Mouse (Mus musculus) liver, embryonic 15.5 days (tissue): ENCODE data around the gene Spef1. TPM values are rescaled to one million over a fixed set of nuclear protein-coding genes. Genes with fewer than 3 reads are reported as not detected.
A peak's percentile ranks its signal among the peaks of the same experiment; 100 is the strongest.

Experiments
- ATAC-seq: fragments of 200-750 bp; cut with Nextera tagmentation; 2 replicates; pipeline ENCODE4 v1.8.0; 2017; ENCODE audit warnings: moderate number of reproducible peaks, mild to moderate bottlenecking, moderate library complexity; ENCODE audit not compliant: insufficient read depth
- H3K27ac ChIP-seq: fragments of 300-500 bp; sonication (generic); replicated peaks from 2 replicates; pipeline ENCODE4 v1.5.1; 2015; ENCODE audit warnings: mild to moderate bottlenecking, inconsistent platforms
- H3K27me3 ChIP-seq: fragments of 300-500 bp; sonication (generic); 2 replicates; pipeline ENCODE4 v1.6.1; 2015; ENCODE audit warnings: mild to moderate bottlenecking, inconsistent platforms
- H3K36me3 ChIP-seq: fragments of 300-500 bp; sonication (generic); replicated peaks from 2 replicates; pipeline ENCODE4 v1.6.1; 2015; ENCODE audit warnings: moderate library complexity, mild to moderate bottlenecking, inconsistent platforms
- H3K4me1 ChIP-seq: fragments of 300-500 bp; sonication (generic); replicated peaks from 2 replicates; pipeline ENCODE4 v1.6.1; 2015; ENCODE audit warnings: inconsistent platforms
- H3K4me2 ChIP-seq: fragments of 300-500 bp; sonication (generic); 2 replicates; pipeline ENCODE4 v1.6.1; 2015; ENCODE audit warnings: moderate library complexity, mild to moderate bottlenecking, inconsistent platforms
- H3K4me3 ChIP-seq: fragments of 300-500 bp; sonication (generic); replicated peaks from 2 replicates; pipeline ENCODE4 v1.5.1; 2015; ENCODE audit warnings: mild to moderate bottlenecking, inconsistent platforms
- H3K9ac ChIP-seq: fragments of 300-500 bp; sonication (generic); 2 replicates; pipeline ENCODE4 v1.6.1; 2015; ENCODE audit warnings: moderate library complexity, mild to moderate bottlenecking, inconsistent platforms
- H3K9me3 ChIP-seq: fragments of 300-500 bp; sonication (generic); replicated peaks from 2 replicates; pipeline ENCODE4 v1.6.1; 2016; ENCODE audit warnings: inconsistent platforms
- WGBS: fragments of 180-500 bp; shearing (Covaris S2); methylation state at CpG from one replicate; pipeline ENCODE4 v1.1.7; 2015; ENCODE audit warnings: mixed read lengths; ENCODE audit not compliant: insufficient replicate concordance; 5-methylcytosine and 5-hydroxymethylcytosine counted together
- polyA plus RNA-seq: library from polyadenylated mRNA; unstranded; fragments of >200 nt; fragmentation: Nextera tagmentation; extraction: Ambion mirVana; gene quantifications from 2 replicates; pipeline ENCODE4 v1.2.1, GENCODE M21; 2015

Spef1 gene
- polyA plus RNA-seq, 1 experiment from 2014 or later, result 1.6 TPM

- WGBS, result 5% methylated on average over 43 of the region's 43 CpGs
Observed at GRCm38 (mm10) chr2:131171401-131172104, 15.5 kb downstream of the Spef1 start.

GRCm38 (mm10) chr2:131170936-131171335 lies 16.1 kb downstream of the Spef1 start:
- H3K27me3 ChIP-seq, result peaks cover 75% of the 10 kb centered on the region

More at GRCm38 (mm10) chr2:131171401-131172104, 15.5 kb downstream of the Spef1 start:
- no peak overlapping the region for H3K27ac ChIP-seq
- H3K4me2 ChIP-seq, result peak overlapping the region; percentile 49
- peaks cover 70% of the 10 kb centered on the region for H3K27me3 ChIP-seq
- ATAC-seq, result no peak
- no peak overlapping the region for H3K9ac ChIP-seq
- peaks cover 7% of the 10 kb centered on the region; the same call in 1 of the 2 replicates for H3K36me3 ChIP-seq
- H3K9me3 ChIP-seq, result no peaks in the 10 kb centered on the region
- H3K4me1 ChIP-seq, result peaks cover 32% of the 10 kb centered on the region
- peak overlapping the region; percentile 25; the same call in 1 of the 2 replicates for H3K4me3 ChIP-seq

GRCm38 (mm10) chr2:131168914-131169313 lies 18.2 kb downstream of the Spef1 start:
- no peak overlapping the region for H3K4me2 ChIP-seq
- H3K27ac ChIP-seq, result no peak overlapping the region
- H3K4me3 ChIP-seq, result no peak overlapping the region
- peaks cover 80% of the 10 kb centered on the region for H3K27me3 ChIP-seq
- H3K9ac ChIP-seq, result no peak overlapping the region
- no peaks in the 10 kb centered on the region for H3K36me3 ChIP-seq
- H3K9me3 ChIP-seq, result no peaks in the 10 kb centered on the region
- WGBS, result 59% methylated on average over 1 of the region's 1 CpGs
- no peak for ATAC-seq
- peaks cover 16% of the 10 kb centered on the region for H3K4me1 ChIP-seq

More at GRCm38 (mm10) chr2:131170936-131171335, 16.1 kb downstream of the Spef1 start:
- Histone ChIP-seq H3K9ac (no peak overlapping the region), H3K4me1 (peaks cover 26% of the 10 kb centered on the region), H3K9me3 (no peaks in the 10 kb centered on the region), H3K4me2 (peak overlapping the region; percentile 49), H3K4me3 (peak overlapping the region; percentile 25; the same call in 1 of the 2 replicates), H3K27ac (no peak overlapping the region), H3K36me3 (peaks cover 3% of the 10 kb centered on the region; the same call in 1 of the 2 replicates)
- 20% methylated on average over 9 of the region's 9 CpGs for WGBS
- ATAC-seq, result no peak

- Histone ChIP-seq H3K36me3 (no peaks in the 10 kb centered on the region), H3K27ac (no peak overlapping the region), H3K4me2 (no peak overlapping the region), H3K9ac (no peak overlapping the region), H3K27me3 (peaks cover 72% of the 10 kb centered on the region), H3K9me3 (no peaks in the 10 kb centered on the region), H3K4me1 (peaks cover 16% of the 10 kb centered on the region), H3K4me3 (no peak overlapping the region)
- no peak for ATAC-seq
- 68% methylated on average over 6 of the region's 6 CpGs for WGBS
Observed at GRCm38 (mm10) chr2:131167984-131168383, 19.1 kb downstream of the Spef1 start.

GRCm38 (mm10) chr2:131166172-131166571 lies 20.9 kb downstream of the Spef1 start:
- no peaks in the 10 kb centered on the region for H3K9me3 ChIP-seq
- ATAC-seq, result no peak
- no peak overlapping the region for H3K4me2 ChIP-seq
- 72% methylated on average over 2 of the region's 2 CpGs for WGBS
- H3K9ac ChIP-seq, result no peak overlapping the region
- peaks cover 54% of the 10 kb centered on the region for H3K27me3 ChIP-seq
- H3K36me3 ChIP-seq, result no peaks in the 10 kb centered on the region
- H3K4me3 ChIP-seq, result no peak overlapping the region
- H3K27ac ChIP-seq, result no peak overlapping the region
- H3K4me1 ChIP-seq, result peaks cover 1% of the 10 kb centered on the region; the same call in 1 of the 2 replicates

- H3K4me2 ChIP-seq, result no peak overlapping the region
- no peaks in the 10 kb centered on the region for H3K9me3 ChIP-seq
- ATAC-seq, result no peak
- WGBS, result 85% methylated on average over 7 of the region's 7 CpGs
- no peak overlapping the region for H3K27ac ChIP-seq
- no peaks in the 10 kb centered on the region for H3K36me3 ChIP-seq
- H3K9ac ChIP-seq, result no peak overlapping the region
- H3K4me1 ChIP-seq, result peaks cover 11% of the 10 kb centered on the region
- H3K4me3 ChIP-seq, result no peak overlapping the region
- peaks cover 31% of the 10 kb centered on the region for H3K27me3 ChIP-seq
Observed at GRCm38 (mm10) chr2:131163924-131164323, 23.2 kb downstream of the Spef1 start.

- Histone ChIP-seq H3K4me2 (peak overlapping the region; percentile 96), H3K36me3 (peaks cover 13% of the 10 kb centered on the region), H3K27me3 (peaks cover 12% of the 10 kb centered on the region), H3K27ac (peak overlapping the region; percentile 96), H3K4me1 (peaks cover 43% of the 10 kb centered on the region), H3K9ac (peak overlapping the region; percentile 76), H3K9me3 (no peaks in the 10 kb centered on the region), H3K4me3 (peak overlapping the region; percentile 81)
- ATAC-seq, result no peak
- under 1% methylated on average over 17 of the region's 17 CpGs for WGBS
Observed at GRCm38 (mm10) chr2:131160671-131161111, 26.4 kb downstream of the Spef1 start.

- peak within 1 kb of the TSS; percentile 96 for H3K27ac ChIP-seq
- H3K4me1 ChIP-seq, result peaks cover 50% of the 10 kb centered on the region
- H3K9me3 ChIP-seq, result no peaks in the 10 kb centered on the region
- peak within 1 kb of the TSS; percentile 81 for H3K4me3 ChIP-seq
- peak; percentile 93 for ATAC-seq
- peaks cover 20% of the 10 kb centered on the region for H3K36me3 ChIP-seq
- peak within 1 kb of the TSS; percentile 96 for H3K4me2 ChIP-seq
- peaks cover 12% of the 10 kb centered on the region for H3K27me3 ChIP-seq
- under 1% methylated on average over 54 of the region's 54 CpGs for WGBS
- peak within 1 kb of the TSS; percentile 94 for H3K9ac ChIP-seq
Observed at GRCm38 (mm10) chr2:131159938-131160581, 27.0 kb downstream of the Spef1 start, which contains the start of gene 1700037H04Rik. Gene 1700037H04Rik (minus strand): TSS chr2:131160081.

GRCm38 (mm10) chr2:131159491-131159910 lies 27.6 kb downstream of the Spef1 start:
- H3K9ac ChIP-seq, result peak overlapping the region; percentile 94
- ATAC-seq, result peak; percentile 88
- H3K36me3 ChIP-seq, result peaks cover 25% of the 10 kb centered on the region
- no peaks in the 10 kb centered on the region for H3K9me3 ChIP-seq
- H3K27ac ChIP-seq, result peak overlapping the region; percentile 96
- H3K27me3 ChIP-seq, result peaks cover 8% of the 10 kb centered on the region; the same call in 1 of the 2 replicates
- H3K4me3 ChIP-seq, result peak overlapping the region; percentile 81
- under 1% methylated on average over 18 of the region's 18 CpGs for WGBS
- H3K4me2 ChIP-seq, result peak overlapping the region; percentile 96
- H3K4me1 ChIP-seq, result peaks cover 55% of the 10 kb centered on the region

GRCm38 (mm10) chr2:131156987-131157386 lies 30.1 kb downstream of the Spef1 start:
- H3K27me3 ChIP-seq, result no peaks in the 10 kb centered on the region
- H3K9me3 ChIP-seq, result no peaks in the 10 kb centered on the region
- no peak overlapping the region; the same call in 1 of the 2 replicates for H3K4me3 ChIP-seq
- H3K36me3 ChIP-seq, result peaks cover 49% of the 10 kb centered on the region
- peak overlapping the region; percentile 96 for H3K27ac ChIP-seq
- 0 out of 2 replicates have a peak overlapping the region, but pooled peaks have one; percentile 94 for H3K9ac ChIP-seq
- H3K4me2 ChIP-seq, result peak overlapping the region; percentile 96
- WGBS, result 81% methylated on average over 7 of the region's 7 CpGs
- H3K4me1 ChIP-seq, result peaks cover 80% of the 10 kb centered on the region
- ATAC-seq, result no peak

GRCm38 (mm10) chr2:131154036-131154435 lies 33.0 kb downstream of the Spef1 start:
- ATAC-seq, result no peak
- Histone ChIP-seq H3K9me3 (no peaks in the 10 kb centered on the region), H3K36me3 (peaks cover 78% of the 10 kb centered on the region), H3K4me1 (peaks cover 82% of the 10 kb centered on the region), H3K4me3 (no peak overlapping the region), H3K9ac (no peak overlapping the region), H3K27ac (peak overlapping the region; percentile 86), H3K27me3 (no peaks in the 10 kb centered on the region), H3K4me2 (no peak overlapping the region)
- WGBS, result 86% methylated on average over 4 of the region's 4 CpGs
